In the genomic region with DNA sequence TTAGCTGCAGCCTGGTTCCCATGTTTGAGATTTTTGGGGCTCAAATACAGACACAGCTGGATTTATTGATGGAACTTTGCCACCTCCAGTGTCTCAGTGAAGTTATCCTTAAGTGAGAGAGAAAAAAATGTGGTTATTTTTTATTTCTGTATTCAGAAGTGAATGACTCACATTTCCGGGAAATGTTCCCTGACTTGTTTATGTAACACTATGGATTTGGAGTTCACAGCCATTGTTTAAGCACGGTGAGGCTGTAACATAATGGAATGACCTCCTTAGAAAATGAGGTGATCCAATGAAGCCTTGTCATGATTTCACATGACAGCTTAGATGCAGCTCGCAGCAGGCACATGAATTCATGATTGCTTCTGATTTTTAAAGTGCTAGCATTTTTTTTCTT, we compare ENCODE assay signal across 16 mouse cellular contexts. TPM values are rescaled to one million over a fixed set of nuclear protein-coding genes. Genes with fewer than 3 reads are reported as not detected.
DNase-seq lines count a peak whose midpoint lies in the region.
"Had no signal": no experiment of that assay in that cellular context is flagged by ENCODE, and none has a peak within 500 bp of the region (broad histone marks: within the 10 kb centered on the region; RNA-seq: fewer than 3 reads in every experiment).

No protein-coding gene starts in this region.

- DNase-seq in heart, adult 11 months: peak; percentile 37
- no peak for DNase-seq in heart, postnatal 14 days
- DNase-seq in 3T3-L1 (ENCODE audit: low read depth, low spot score) (peak; percentile 69), NIH3T3 (ENCODE audit: low read depth) (peak; percentile 66)
- peak; percentile 16 for DNase-seq in retina, postnatal 1 day
- no peak for DNase-seq in left cerebral cortex, adult 8-10 months (ENCODE audit: low spot score in 2 of 2)
- DNase-seq: adrenal gland, postnatal 14 days; B cell, adult 2 months; cerebellum, adult 18-20 months; cerebellum, adult 9-11 months; cerebellum, postnatal 36 days; gastrocnemius, postnatal 14 days; heart, postnatal 36 days had no signal

- intact Hi-C loops in heart, postnatal 14 days (cut with DNase I): no loop called here

RNA-seq across cellular contexts. Expression of gene 4933400A11Rik, which starts 17.7 kb away (rescaled TPM):
- not detected for total RNA-seq in heart, postnatal 14 days (2021)
- not detected for total RNA-seq in left cerebral cortex, adult 8-10 months (2022)
- total RNA-seq: adrenal gland, adult 18-20 months; adrenal gland, postnatal 14 days; G1E; gastrocnemius, postnatal 14 days; heart, adult 8-10 months; heart, postnatal 36 days had no signal

Comparison
In these comparisons a context has a peak if more than half of its experiments do, and no peak if none do; other contexts are left out.
1. DNase-seq: peak in heart, adult 11 months (single experiment), 3T3-L1 (single experiment), NIH3T3 (single experiment) and retina, postnatal 1 day (single experiment); none in heart, postnatal 14 days (0 of 2) and left cerebral cortex, adult 8-10 months (0 of 2).